Mouse (Mus musculus): ENCODE results near the gene Rps5. TPM values are rescaled to one million over a fixed set of nuclear protein-coding genes. Genes with fewer than 3 reads are reported as not detected.

Rps5 gene
- total RNA-seq, 1 experiment: 3,358 TPM

GRCm38 (mm10) chr7:12880911-12881660 lies 41.0 kb upstream of the Rps5 start, which contains the start of gene Zfp128:
Gene Zfp128, plus strand, starts transcription at chr7:12881177.
- peak; percentile 83 for DNase-seq (ENCODE audit: low read depth, low spot score)
- H3K27ac ChIP-seq (ENCODE audit: insufficient read depth, low read depth, low read length, poor library complexity, severe bottlenecking): no peak within 1 kb of the TSS
- peaks cover 2% of the 10 kb centered on the region; the same call in 1 of the 2 replicates for H3K36me3 ChIP-seq (ENCODE audit: control insufficient read depth, insufficient read depth, low read length, poor library complexity, severe bottlenecking)
- H3K9me3 ChIP-seq (ENCODE audit: control insufficient read depth, insufficient read depth, low read depth, low read length): no peaks in the 10 kb centered on the region
- peaks cover 0 to 8% of the 10 kb centered on the region in 2 experiments; a peak in 1 of 4 replicates for H3K4me1 ChIP-seq (ENCODE audit: control insufficient read depth in 2 of 2, insufficient read depth in 2 of 2, low read length in 2 of 2, poor library complexity in 1 of 2)
- in situ Hi-C loops (cut with MboI; ENCODE audit: low sequenced_read_pairs in 2 of 2, unreplicated experiment in 2 of 2): no loop called here
- peak within 1 kb of the TSS; percentile 58; the same call in 1 of the 2 replicates for H3K9ac ChIP-seq (ENCODE audit: insufficient read depth, low read depth, low read length, poor library complexity, severe bottlenecking)
- peak within 1 kb of the TSS; percentile 69 to 92 for H3K4me3 ChIP-seq (ENCODE audit: insufficient read depth in 1 of 2, low read depth in 1 of 2, low read length in 2 of 2, poor library complexity in 1 of 2, severe bottlenecking in 1 of 2)
- TF ChIP-seq ZNF384 (IDR thresholded peaks at IDR 0.05; ENCODE audit: low read depth, low read length): no peak
- no peak for TF ChIP-seq ZC3H11A (IDR thresholded peaks at IDR 0.05; ENCODE audit: borderline replicate concordance, low read depth, low read length)
- TF ChIP-seq HCFC1 (IDR thresholded peaks at IDR 0.05; ENCODE audit: borderline replicate concordance, insufficient read depth, low read length): peak; percentile 91
- TF ChIP-seq MAFK (IDR thresholded peaks at IDR 0.05; ENCODE audit: insufficient read depth, low read depth, low read length): no peak
- TF ChIP-seq CHD2 (IDR thresholded peaks at IDR 0.05; ENCODE audit: low read depth, low read length): peak; percentile 53; the same call in 1 of the 2 replicates

- Histone ChIP-seq H3K9ac (ENCODE audit: insufficient read depth, low read depth, low read length, poor library complexity, severe bottlenecking) (no peak overlapping the region), H3K27ac (ENCODE audit: insufficient read depth, low read depth, low read length, poor library complexity, severe bottlenecking) (no peak overlapping the region), H3K4me1 (ENCODE audit: control insufficient read depth in 2 of 2, insufficient read depth in 2 of 2, low read length in 2 of 2, poor library complexity in 1 of 2) (0 out of 4 replicates have a peak, but pooled peaks cover 0 to 7% of the 10 kb centered on the region in 2 experiments), H3K9me3 (ENCODE audit: control insufficient read depth, insufficient read depth, low read depth, low read length) (no peaks in the 10 kb centered on the region), H3K36me3 (ENCODE audit: control insufficient read depth, insufficient read depth, low read length, poor library complexity, severe bottlenecking) (peaks cover 2% of the 10 kb centered on the region; the same call in 1 of the 2 replicates), H3K4me3 (ENCODE audit: insufficient read depth in 1 of 2, low read depth in 1 of 2, low read length in 2 of 2, poor library complexity in 1 of 2, severe bottlenecking in 1 of 2) (no peak overlapping the region)
- no peak for TF ChIP-seq MAFK (IDR thresholded peaks at IDR 0.05; ENCODE audit: insufficient read depth, low read depth, low read length)
- TF ChIP-seq HCFC1 (IDR thresholded peaks at IDR 0.05; ENCODE audit: borderline replicate concordance, insufficient read depth, low read length): no peak
- TF ChIP-seq ZNF384 (IDR thresholded peaks at IDR 0.05; ENCODE audit: low read depth, low read length): no peak
- no peak for TF ChIP-seq ZC3H11A (IDR thresholded peaks at IDR 0.05; ENCODE audit: borderline replicate concordance, low read depth, low read length)
- TF ChIP-seq CHD2 (IDR thresholded peaks at IDR 0.05; ENCODE audit: low read depth, low read length): no peak
- in situ Hi-C loops (cut with MboI; ENCODE audit: low sequenced_read_pairs in 2 of 2, unreplicated experiment in 2 of 2): no loop called here
- no peak for DNase-seq (ENCODE audit: low read depth, low spot score)
These were observed 35.4 kb upstream of the Rps5 start for GRCm38 (mm10) chr7:12886563-12887266.

- H3K9me3 ChIP-seq (ENCODE audit: control insufficient read depth, insufficient read depth, low read depth, low read length): no peaks in the 10 kb centered on the region
- no peak for DNase-seq (ENCODE audit: low read depth, low spot score)
- 0 out of 4 replicates have a peak, but pooled peaks cover 0 to 7% of the 10 kb centered on the region in 2 experiments for H3K4me1 ChIP-seq (ENCODE audit: control insufficient read depth in 2 of 2, insufficient read depth in 2 of 2, low read length in 2 of 2, poor library complexity in 1 of 2)
- H3K9ac ChIP-seq (ENCODE audit: insufficient read depth, low read depth, low read length, poor library complexity, severe bottlenecking): no peak overlapping the region
- TF ChIP-seq ZNF384 (IDR thresholded peaks at IDR 0.05; ENCODE audit: low read depth, low read length) (no peak), MAFK (IDR thresholded peaks at IDR 0.05; ENCODE audit: insufficient read depth, low read depth, low read length) (no peak), ZC3H11A (IDR thresholded peaks at IDR 0.05; ENCODE audit: borderline replicate concordance, low read depth, low read length) (no peak), CHD2 (IDR thresholded peaks at IDR 0.05; ENCODE audit: low read depth, low read length) (no peak), HCFC1 (IDR thresholded peaks at IDR 0.05; ENCODE audit: borderline replicate concordance, insufficient read depth, low read length) (no peak)
- peaks cover 2% of the 10 kb centered on the region; the same call in 1 of the 2 replicates for H3K36me3 ChIP-seq (ENCODE audit: control insufficient read depth, insufficient read depth, low read length, poor library complexity, severe bottlenecking)
- H3K27ac ChIP-seq (ENCODE audit: insufficient read depth, low read depth, low read length, poor library complexity, severe bottlenecking): no peak overlapping the region
- in situ Hi-C loops (cut with MboI; ENCODE audit: low sequenced_read_pairs in 2 of 2, unreplicated experiment in 2 of 2): no loop called here
- no peak overlapping the region for H3K4me3 ChIP-seq (ENCODE audit: insufficient read depth in 1 of 2, low read depth in 1 of 2, low read length in 2 of 2, poor library complexity in 1 of 2, severe bottlenecking in 1 of 2)
These were observed 34.5 kb upstream of the Rps5 start for GRCm38 (mm10) chr7:12887585-12887984.

GRCm38 (mm10) chr7:12890928-12891327 lies 31.2 kb upstream of the Rps5 start:
- no peak for DNase-seq (ENCODE audit: low read depth, low spot score)
- Histone ChIP-seq H3K36me3 (ENCODE audit: control insufficient read depth, insufficient read depth, low read length, poor library complexity, severe bottlenecking) (no peaks in the 10 kb centered on the region), H3K4me1 (ENCODE audit: control insufficient read depth in 2 of 2, insufficient read depth in 2 of 2, low read length in 2 of 2, poor library complexity in 1 of 2) (0 out of 4 replicates have a peak, but pooled peaks cover 0 to 4% of the 10 kb centered on the region in 2 experiments), H3K27ac (ENCODE audit: insufficient read depth, low read depth, low read length, poor library complexity, severe bottlenecking) (no peak overlapping the region), H3K4me3 (ENCODE audit: insufficient read depth in 1 of 2, low read depth in 1 of 2, low read length in 2 of 2, poor library complexity in 1 of 2, severe bottlenecking in 1 of 2) (no peak overlapping the region), H3K9ac (ENCODE audit: insufficient read depth, low read depth, low read length, poor library complexity, severe bottlenecking) (no peak overlapping the region), H3K9me3 (ENCODE audit: control insufficient read depth, insufficient read depth, low read depth, low read length) (no peaks in the 10 kb centered on the region)
- in situ Hi-C loops (cut with MboI; ENCODE audit: low sequenced_read_pairs in 2 of 2, unreplicated experiment in 2 of 2): no loop called here
- no peak for TF ChIP-seq CHD2 (IDR thresholded peaks at IDR 0.05; ENCODE audit: low read depth, low read length)
- TF ChIP-seq ZNF384 (IDR thresholded peaks at IDR 0.05; ENCODE audit: low read depth, low read length): no peak
- TF ChIP-seq HCFC1 (IDR thresholded peaks at IDR 0.05; ENCODE audit: borderline replicate concordance, insufficient read depth, low read length): no peak
- no peak for TF ChIP-seq MAFK (IDR thresholded peaks at IDR 0.05; ENCODE audit: insufficient read depth, low read depth, low read length)
- TF ChIP-seq ZC3H11A (IDR thresholded peaks at IDR 0.05; ENCODE audit: borderline replicate concordance, low read depth, low read length): no peak

All from ES-E14 (cell line).